Mouse (Mus musculus) neural tube, embryonic 15.5 days (tissue): ENCODE results near the gene 4933427I04Rik. TPM values are rescaled to one million over a fixed set of nuclear protein-coding genes. Genes with fewer than 3 reads are reported as not detected.

Source experiments
- ATAC-seq: fragments of 200-750 bp; cut with Nextera tagmentation; 2 replicates; pipeline ENCODE4 v1.8.0; 2017; ENCODE audit warnings: mild to moderate bottlenecking, moderate TSS enrichment, moderate library complexity; ENCODE audit not compliant: low FRiP score
- H3K27ac ChIP-seq: fragments of 300-500 bp; sonication (generic); replicated peaks from 2 replicates; pipeline ENCODE4 v1.5.1; 2015; ENCODE audit warnings: mild to moderate bottlenecking, inconsistent platforms
- H3K27me3 ChIP-seq: fragments of 300-500 bp; sonication (generic); replicated peaks from 2 replicates; pipeline ENCODE4 v1.6.1; 2015; ENCODE audit warnings: inconsistent platforms
- H3K36me3 ChIP-seq: fragments of 300-500 bp; sonication (generic); 2 replicates; pipeline ENCODE4 v1.6.1; 2015; ENCODE audit warnings: inconsistent platforms
- H3K4me1 ChIP-seq: fragments of 300-500 bp; sonication (generic); 2 replicates; pipeline ENCODE4 v1.6.1; 2015; ENCODE audit warnings: inconsistent platforms
- H3K4me2 ChIP-seq: fragments of 300-500 bp; sonication (generic); 2 replicates; pipeline ENCODE4 v1.6.1; 2015; ENCODE audit warnings: inconsistent platforms, mild to moderate bottlenecking, moderate library complexity
- H3K4me3 ChIP-seq: fragments of 300-500 bp; sonication (generic); replicated peaks from 2 replicates; pipeline ENCODE4 v1.5.1; 2015; ENCODE audit warnings: mild to moderate bottlenecking, inconsistent platforms
- H3K9ac ChIP-seq: fragments of 300-500 bp; sonication (generic); replicated peaks from 2 replicates; pipeline ENCODE4 v1.6.1; 2015; ENCODE audit warnings: mild to moderate bottlenecking, inconsistent platforms
- H3K9me3 ChIP-seq: fragments of 300-500 bp; sonication (generic); replicated peaks from 2 replicates; pipeline ENCODE4 v1.6.1; 2016; ENCODE audit warnings: inconsistent platforms
- WGBS: fragments of 180-500 bp; shearing (Covaris S2); methylation state at CpG from one replicate; pipeline ENCODE4 v1.1.7; 2015; ENCODE audit warnings: mixed read lengths; 5-methylcytosine and 5-hydroxymethylcytosine counted together
- polyA plus RNA-seq: library from polyadenylated mRNA; unstranded; fragments of >200 nt; fragmentation: Nextera tagmentation; extraction: Ambion mirVana; gene quantifications from 2 replicates; pipeline ENCODE4 v1.2.1, GENCODE M21; 2015

The 4933427I04Rik gene
- polyA plus RNA-seq, 1 experiment from 2014 or later: 0.15 TPM

GRCm38 (mm10) chr4:123898696-123899095 is 39.2 kb downstream of the 4933427I04Rik start:
- Histone ChIP-seq H3K27me3 (no peaks in the 10 kb centered on the region), H3K27ac (no peak overlapping the region), H3K9ac (no peak overlapping the region), H3K4me2 (no peak overlapping the region), H3K9me3 (no peaks in the 10 kb centered on the region), H3K36me3 (no peaks in the 10 kb centered on the region), H3K4me1 (peaks cover under 1% of the 10 kb centered on the region; the same call in 1 of the 2 replicates), H3K4me3 (no peak overlapping the region)
- no peak for ATAC-seq
- WGBS: 12% methylated on average over 5 of the region's 5 CpGs

DNA sequence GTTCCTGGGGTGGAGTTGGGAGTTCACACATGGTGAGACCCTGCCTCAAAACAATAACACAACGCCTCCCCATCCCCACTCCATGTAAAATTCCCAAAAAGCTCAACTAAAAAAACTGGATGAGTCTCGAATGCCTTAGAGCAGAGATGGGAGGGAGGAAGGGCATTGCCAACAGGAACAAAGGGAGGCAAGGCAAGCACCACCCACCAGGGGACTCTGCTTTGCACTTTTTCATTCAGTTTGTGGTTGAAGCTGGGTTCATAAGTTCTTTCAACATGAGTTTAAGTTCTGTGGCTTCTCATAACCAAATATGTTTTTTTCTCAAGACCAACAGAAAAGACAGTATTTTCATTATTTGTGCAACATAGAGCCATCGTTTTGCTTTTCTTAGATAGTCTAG is 44.0 kb downstream of the 4933427I04Rik start:
- no peaks in the 10 kb centered on the region for H3K9me3 ChIP-seq
- H3K4me2 ChIP-seq: no peak overlapping the region
- H3K36me3 ChIP-seq: no peaks in the 10 kb centered on the region; the same call in 1 of the 2 replicates
- no peaks in the 10 kb centered on the region for H3K27me3 ChIP-seq
- peaks cover 20% of the 10 kb centered on the region for H3K4me1 ChIP-seq
- 77% methylated on average over 3 of the region's 3 CpGs for WGBS
- no peak overlapping the region for H3K27ac ChIP-seq
- no peak for ATAC-seq
- no peak overlapping the region for H3K4me3 ChIP-seq
- no peak overlapping the region for H3K9ac ChIP-seq

DNA sequence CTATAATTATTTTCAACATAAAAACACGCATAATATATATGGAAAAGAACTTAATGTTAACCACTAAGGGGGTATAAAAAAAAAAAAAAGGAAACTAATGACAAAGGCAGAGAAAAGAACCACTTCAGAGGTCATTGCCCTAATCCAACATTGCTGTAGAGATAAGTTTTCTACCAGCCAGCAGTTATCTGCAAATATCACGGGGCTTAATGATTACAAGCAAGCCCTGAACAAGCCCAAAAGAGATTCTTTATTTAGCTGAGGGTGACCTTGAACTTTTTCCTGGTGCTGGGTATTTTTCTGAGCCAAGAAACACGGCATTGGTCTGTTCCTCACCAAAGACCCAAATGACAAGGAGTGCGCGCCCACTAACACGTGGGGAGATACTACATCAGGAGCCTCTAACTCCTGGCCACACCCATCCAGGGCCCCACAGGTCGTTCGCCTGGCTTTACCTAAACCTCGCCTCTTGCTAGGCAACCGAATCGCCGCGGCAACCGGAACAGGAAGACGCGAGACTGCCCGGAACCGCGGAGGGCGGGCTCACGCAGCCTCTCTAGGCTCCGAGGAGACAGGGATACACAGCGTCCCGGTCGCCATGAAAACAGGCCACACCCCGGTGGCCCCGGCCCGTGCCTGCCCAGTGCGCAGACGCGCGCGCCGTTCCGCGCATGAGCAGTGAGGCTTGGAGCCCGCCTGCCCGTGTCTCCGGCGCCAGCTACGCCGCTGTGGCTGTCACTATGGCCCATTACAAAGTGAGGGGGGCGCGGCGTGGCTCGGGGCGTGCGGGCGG is 45.0 kb downstream of the 4933427I04Rik start, which contains the start of gene Mycbp:
Mycbp (plus strand) TSS at position 500 of the 793 bp plus-strand sequence.
- H3K9me3 ChIP-seq: no peaks in the 10 kb centered on the region
- peak within 1 kb of the TSS; percentile 82 for H3K27ac ChIP-seq
- H3K36me3 ChIP-seq: peaks cover 7% of the 10 kb centered on the region; the same call in 1 of the 2 replicates
- peak within 1 kb of the TSS; percentile 65 for H3K9ac ChIP-seq
- peak within 1 kb of the TSS; percentile 83 for H3K4me2 ChIP-seq
- peak; percentile 100 for ATAC-seq
- no peaks in the 10 kb centered on the region for H3K27me3 ChIP-seq
- peak within 1 kb of the TSS; percentile 60 for H3K4me3 ChIP-seq
- 2% methylated on average over 48 of the region's 49 CpGs for WGBS
- H3K4me1 ChIP-seq: peaks cover 20% of the 10 kb centered on the region

GRCm38 (mm10) chr4:123905126-123905668 is 45.7 kb downstream of the 4933427I04Rik start:
- peaks cover 8% of the 10 kb centered on the region; the same call in 1 of the 2 replicates for H3K36me3 ChIP-seq
- H3K9me3 ChIP-seq: no peaks in the 10 kb centered on the region
- peaks cover 20% of the 10 kb centered on the region for H3K4me1 ChIP-seq
- peak; percentile 70 for ATAC-seq
- under 1% methylated on average over 49 of the region's 53 CpGs for WGBS
- H3K9ac ChIP-seq: peak overlapping the region; percentile 55
- H3K27ac ChIP-seq: peak overlapping the region; percentile 78
- H3K4me2 ChIP-seq: peak overlapping the region; percentile 83
- peak overlapping the region; percentile 60 for H3K4me3 ChIP-seq
- H3K27me3 ChIP-seq: no peaks in the 10 kb centered on the region

GRCm38 (mm10) chr4:123911503-123911902 is 52.0 kb downstream of the 4933427I04Rik start:
- 89% methylated on average over 4 of the region's 4 CpGs for WGBS
- H3K4me2 ChIP-seq: no peak overlapping the region
- H3K4me1 ChIP-seq: peaks cover 30% of the 10 kb centered on the region
- no peak for ATAC-seq
- H3K4me3 ChIP-seq: no peak overlapping the region
- no peak overlapping the region for H3K9ac ChIP-seq
- H3K27ac ChIP-seq: no peak overlapping the region
- no peaks in the 10 kb centered on the region for H3K9me3 ChIP-seq
- no peaks in the 10 kb centered on the region for H3K27me3 ChIP-seq
- H3K36me3 ChIP-seq: peaks cover 30% of the 10 kb centered on the region

- Histone ChIP-seq H3K27ac (no peak overlapping the region), H3K36me3 (peaks cover 30% of the 10 kb centered on the region), H3K27me3 (no peaks in the 10 kb centered on the region), H3K9ac (no peak overlapping the region), H3K9me3 (no peaks in the 10 kb centered on the region), H3K4me3 (no peak overlapping the region), H3K4me2 (no peak overlapping the region), H3K4me1 (peaks cover 25% of the 10 kb centered on the region)
- no peak for ATAC-seq
- 68% methylated on average over 2 of the region's 2 CpGs for WGBS
Observed at GRCm38 (mm10) chr4:123912431-123912830, 53.0 kb downstream of the 4933427I04Rik start.

Other genes with a start within 250 kb of the 4933427I04Rik start
- gene Macf1, start 175.3 kb upstream of the 4933427I04Rik start, polyA plus RNA-seq: 57.6 and 62.6 TPM in 2 replicates
- 474 and 561 TPM in 2 replicates for gene Ndufs5, start 141.5 kb upstream of the 4933427I04Rik start, polyA plus RNA-seq
- gene Akirin1, start 109.3 kb upstream of the 4933427I04Rik start, polyA plus RNA-seq: 73.5 and 79.9 TPM in 2 replicates
- 1.7 and 4.6 TPM in 2 replicates for gene Rhbdl2, start 71.8 kb upstream of the 4933427I04Rik start, polyA plus RNA-seq
- gene Mycbp, start 45.2 kb downstream of the 4933427I04Rik start, polyA plus RNA-seq: 37.6 and 45.2 TPM in 2 replicates
- 44.4 and 45.4 TPM in 2 replicates for gene Rragc, start 57.8 kb downstream of the 4933427I04Rik start, polyA plus RNA-seq
- gene 4930535I16Rik, start 58.3 kb downstream of the 4933427I04Rik start, polyA plus RNA-seq: not detected in 2 replicates